Mouse (Mus musculus): Measurements from ENCODE around the gene Olfr167.
"Not testable (repeated sequence)": the region's sequence is repeated elsewhere in the genome, so short reads cannot be mapped to it uniquely, and the experiment has no call there.

Olfr167 gene

GRCm38 (mm10) chr16:19522166-19522565 lies at the start of gene Olfr167:
Olfr167 (minus strand) TSS chr16:19522266.
- DNase-seq (ENCODE audit: low spot score): no peak

GRCm38 (mm10) chr16:19571709-19572108 lies 49.6 kb upstream of the Olfr167 start, which contains the start of gene Olfr169:
Olfr169 (minus strand) TSS chr16:19571809.
- DNase-seq (ENCODE audit: low spot score): not testable (repeated sequence)

GRCm38 (mm10) chr16:19553429-19553828 lies 31.4 kb upstream of the Olfr167 start:
- DNase-seq (ENCODE audit: low spot score): not testable (repeated sequence)

GRCm38 (mm10) chr16:19552246-19552645 lies 30.2 kb upstream of the Olfr167 start:
- not testable (repeated sequence) for DNase-seq (ENCODE audit: low spot score)

GRCm38 (mm10) chr16:19535455-19535854 lies 13.4 kb upstream of the Olfr167 start, which contains the start of gene Olfr168:
Olfr168 (minus strand) TSS chr16:19535555.
- DNase-seq (ENCODE audit: low spot score): no peak

- DNase-seq (ENCODE audit: low spot score): no peak
Measured at GRCm38 (mm10) chr16:19483394-19483793, 38.7 kb downstream of the Olfr167 start, which contains the start of gene Olfr166. Olfr166 (plus strand) TSS chr16:19483694.

GRCm38 (mm10) chr16:19464365-19464764 lies 57.7 kb downstream of the Olfr167 start:
- DNase-seq (ENCODE audit: low spot score): no peak

All from yolk sac, embryonic 10.5 days (tissue).